Mouse (Mus musculus): ENCODE measurements around the gene Zswim5. TPM values are rescaled to one million over a fixed set of nuclear protein-coding genes. Genes with fewer than 3 reads are reported as not detected.

Zswim5 gene
- polyA plus RNA-seq, 1 experiment from 2014 or later: 3.3 TPM

DNA sequence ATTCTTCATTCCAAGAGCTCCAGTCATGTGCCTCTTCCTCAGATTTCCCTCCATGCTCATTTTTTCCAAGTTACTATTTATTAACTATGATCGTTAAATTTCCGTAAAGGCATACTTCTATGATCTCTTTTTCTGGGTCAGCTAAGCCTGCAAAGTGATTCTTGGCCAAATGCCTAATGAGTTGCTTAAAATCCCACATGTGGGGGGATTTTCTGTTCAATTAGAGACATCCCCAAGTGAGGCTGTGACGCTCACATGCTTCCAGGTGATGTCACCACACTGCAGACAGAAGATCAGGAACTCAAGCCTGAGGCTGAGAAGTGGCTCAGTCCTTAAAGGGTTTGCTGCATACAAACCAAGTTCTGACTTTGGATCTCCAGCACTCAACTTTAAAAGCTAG, 27.3 kb upstream of the Zswim5 start:
- Histone ChIP-seq H3K9me3 (replicated peaks; ENCODE audit: control insufficient read depth, low read length) (no peaks in the 10 kb centered on the region), H3K27me3 (ENCODE audit: control insufficient read depth, insufficient read depth, low read length) (no peaks in the 10 kb centered on the region), H3K4me2 (ENCODE audit: low read depth, low read length) (no peak overlapping the region), H3K27ac (replicated peaks; ENCODE audit: low read depth, low read length) (no peak overlapping the region), H3K4me3 (ENCODE audit: low read depth, low read length) (no peak overlapping the region), H3K4me1 (ENCODE audit: control insufficient read depth, insufficient read depth, low read length) (no peaks in the 10 kb centered on the region), H3K36me3 (replicated peaks; ENCODE audit: control insufficient read depth, insufficient read depth, low read depth, low read length) (no peaks in the 10 kb centered on the region), H3K9ac (replicated peaks; ENCODE audit: low read length) (no peak overlapping the region)
- DNase-seq (ENCODE audit: low spot score): no peak
- ATAC-seq (replicated peaks; ENCODE audit: insufficient number of reproducible peaks, low FRiP score, low TSS enrichment, low read depth): no peak
- WGBS: 85% methylated on average over 3 of the region's 3 CpGs

DNA sequence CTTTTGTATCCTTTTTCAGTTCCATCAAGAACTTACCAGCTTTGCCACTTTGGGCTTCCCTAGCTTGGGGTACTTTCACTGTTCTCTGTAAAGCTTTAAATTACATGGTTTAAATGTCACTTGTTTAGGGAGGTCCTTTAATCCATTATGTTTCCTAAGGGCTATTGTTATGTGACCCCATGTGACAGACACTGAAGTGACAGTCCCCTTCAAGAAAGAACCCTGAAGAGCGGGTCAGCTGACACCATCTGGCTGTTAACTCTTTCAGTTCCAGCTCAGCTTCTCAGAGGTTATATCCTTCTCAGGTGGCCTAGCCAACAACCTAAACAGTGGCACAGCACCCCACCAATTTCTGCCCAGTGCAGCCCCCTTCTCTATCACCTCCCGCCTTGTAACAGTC, 22.9 kb upstream of the Zswim5 start:
- H3K4me2 ChIP-seq (ENCODE audit: low read depth, low read length): no peak overlapping the region
- H3K9ac ChIP-seq (replicated peaks; ENCODE audit: low read length): no peak overlapping the region
- no peak overlapping the region for H3K27ac ChIP-seq (replicated peaks; ENCODE audit: low read depth, low read length)
- no peaks in the 10 kb centered on the region for H3K27me3 ChIP-seq (ENCODE audit: control insufficient read depth, insufficient read depth, low read length)
- H3K36me3 ChIP-seq (replicated peaks; ENCODE audit: control insufficient read depth, insufficient read depth, low read depth, low read length): no peaks in the 10 kb centered on the region
- WGBS: 14% methylated on average over 2 of the region's 2 CpGs
- ATAC-seq (replicated peaks; ENCODE audit: insufficient number of reproducible peaks, low FRiP score, low TSS enrichment, low read depth) (0 out of 2 replicates have a peak, but pooled peaks have one; percentile 44), DNase-seq (ENCODE audit: low spot score) (peak; percentile 31)
- no peaks in the 10 kb centered on the region for H3K9me3 ChIP-seq (replicated peaks; ENCODE audit: control insufficient read depth, low read length)
- no peaks in the 10 kb centered on the region for H3K4me1 ChIP-seq (ENCODE audit: control insufficient read depth, insufficient read depth, low read length)
- no peak overlapping the region for H3K4me3 ChIP-seq (ENCODE audit: low read depth, low read length)

DNA sequence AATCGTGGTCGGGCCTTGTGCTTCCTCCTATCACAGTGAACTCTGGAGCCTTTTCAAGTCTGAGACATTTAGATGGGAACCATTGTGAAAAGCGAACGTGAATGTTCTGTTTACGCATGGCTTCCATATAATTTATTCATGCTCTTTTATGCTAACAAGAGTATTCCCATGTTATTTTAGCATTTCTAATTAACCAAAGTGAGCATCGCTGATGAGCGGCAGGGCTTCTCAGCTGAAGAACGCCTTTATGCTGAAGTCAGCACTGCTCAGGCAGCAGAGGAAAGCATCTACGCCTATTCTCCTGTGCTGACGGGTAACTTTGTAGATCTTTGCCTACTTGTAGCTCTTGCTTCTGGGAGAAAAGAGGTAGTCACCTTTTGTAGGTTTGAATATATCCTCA, 20.0 kb upstream of the Zswim5 start:
- DNase-seq (ENCODE audit: low spot score) (no peak), ATAC-seq (replicated peaks; ENCODE audit: insufficient number of reproducible peaks, low FRiP score, low TSS enrichment, low read depth) (no peak)
- no peaks in the 10 kb centered on the region for H3K9me3 ChIP-seq (replicated peaks; ENCODE audit: control insufficient read depth, low read length)
- H3K36me3 ChIP-seq (replicated peaks; ENCODE audit: control insufficient read depth, insufficient read depth, low read depth, low read length): no peaks in the 10 kb centered on the region
- H3K4me3 ChIP-seq (ENCODE audit: low read depth, low read length): no peak overlapping the region
- H3K4me1 ChIP-seq (ENCODE audit: control insufficient read depth, insufficient read depth, low read length): no peaks in the 10 kb centered on the region
- 90% methylated on average over 10 of the region's 10 CpGs for WGBS
- H3K27ac ChIP-seq (replicated peaks; ENCODE audit: low read depth, low read length): no peak overlapping the region
- H3K4me2 ChIP-seq (ENCODE audit: low read depth, low read length): no peak overlapping the region
- no peak overlapping the region for H3K9ac ChIP-seq (replicated peaks; ENCODE audit: low read length)
- H3K27me3 ChIP-seq (ENCODE audit: control insufficient read depth, insufficient read depth, low read length): no peaks in the 10 kb centered on the region

DNA sequence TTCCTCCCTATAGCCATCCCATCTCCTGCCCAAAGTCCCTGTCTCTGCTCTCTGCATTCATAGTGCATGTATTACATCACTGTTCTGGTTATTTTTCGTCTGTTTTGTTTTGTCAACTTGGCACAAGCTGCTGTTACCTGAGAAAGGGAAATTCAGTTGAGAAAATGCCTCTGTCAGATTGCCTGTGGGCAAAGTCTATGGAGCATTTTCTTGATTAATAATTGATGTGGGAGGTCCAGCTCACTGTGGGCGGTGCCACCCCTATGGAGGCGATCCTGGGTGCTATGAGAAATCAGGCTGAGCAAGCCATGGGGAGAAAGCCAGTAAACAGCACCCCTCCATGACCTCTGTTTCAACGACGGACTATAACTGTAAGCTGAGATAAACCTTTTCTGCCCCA, 17.5 kb upstream of the Zswim5 start:
- Histone ChIP-seq H3K9me3 (replicated peaks; ENCODE audit: control insufficient read depth, low read length) (no peaks in the 10 kb centered on the region), H3K4me1 (ENCODE audit: control insufficient read depth, insufficient read depth, low read length) (no peaks in the 10 kb centered on the region), H3K4me2 (ENCODE audit: low read depth, low read length) (no peak overlapping the region), H3K36me3 (replicated peaks; ENCODE audit: control insufficient read depth, insufficient read depth, low read depth, low read length) (no peaks in the 10 kb centered on the region), H3K9ac (replicated peaks; ENCODE audit: low read length) (no peak overlapping the region), H3K4me3 (ENCODE audit: low read depth, low read length) (no peak overlapping the region), H3K27ac (replicated peaks; ENCODE audit: low read depth, low read length) (no peak overlapping the region), H3K27me3 (ENCODE audit: control insufficient read depth, insufficient read depth, low read length) (no peaks in the 10 kb centered on the region)
- WGBS: 75% methylated on average over 5 of the region's 5 CpGs
- no peak for ATAC-seq (replicated peaks; ENCODE audit: insufficient number of reproducible peaks, low FRiP score, low TSS enrichment, low read depth)
- no peak for DNase-seq (ENCODE audit: low spot score)

DNA sequence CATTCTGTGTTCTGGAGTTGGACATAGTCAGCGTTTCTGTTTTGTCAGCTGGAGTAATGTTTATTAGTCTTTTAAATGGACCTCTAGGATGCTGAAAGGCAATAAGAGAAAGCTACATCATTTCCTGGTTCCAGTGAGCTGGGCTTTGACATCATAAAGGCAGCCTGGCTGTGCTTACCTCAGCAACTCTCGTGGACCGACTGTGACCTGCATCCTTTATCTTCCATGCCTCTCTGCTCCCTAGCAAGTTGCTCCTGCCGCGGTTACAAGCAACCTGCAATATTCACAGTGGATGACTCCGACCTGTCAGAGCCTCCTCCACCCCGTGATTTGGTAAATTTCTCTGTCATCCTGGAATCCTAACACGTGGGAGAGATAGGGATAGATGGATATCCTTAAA, 15.2 kb upstream of the Zswim5 start:
- DNase-seq (ENCODE audit: low spot score) (no peak), ATAC-seq (replicated peaks; ENCODE audit: insufficient number of reproducible peaks, low FRiP score, low TSS enrichment, low read depth) (no peak)
- WGBS: 73% methylated on average over 8 of the region's 8 CpGs
- H3K36me3 ChIP-seq (replicated peaks; ENCODE audit: control insufficient read depth, insufficient read depth, low read depth, low read length): no peaks in the 10 kb centered on the region
- no peak overlapping the region for H3K4me2 ChIP-seq (ENCODE audit: low read depth, low read length)
- no peaks in the 10 kb centered on the region for H3K9me3 ChIP-seq (replicated peaks; ENCODE audit: control insufficient read depth, low read length)
- no peaks in the 10 kb centered on the region for H3K27me3 ChIP-seq (ENCODE audit: control insufficient read depth, insufficient read depth, low read length)
- no peaks in the 10 kb centered on the region for H3K4me1 ChIP-seq (ENCODE audit: control insufficient read depth, insufficient read depth, low read length)
- no peak overlapping the region for H3K9ac ChIP-seq (replicated peaks; ENCODE audit: low read length)
- H3K27ac ChIP-seq (replicated peaks; ENCODE audit: low read depth, low read length): no peak overlapping the region
- no peak overlapping the region for H3K4me3 ChIP-seq (ENCODE audit: low read depth, low read length)

DNA sequence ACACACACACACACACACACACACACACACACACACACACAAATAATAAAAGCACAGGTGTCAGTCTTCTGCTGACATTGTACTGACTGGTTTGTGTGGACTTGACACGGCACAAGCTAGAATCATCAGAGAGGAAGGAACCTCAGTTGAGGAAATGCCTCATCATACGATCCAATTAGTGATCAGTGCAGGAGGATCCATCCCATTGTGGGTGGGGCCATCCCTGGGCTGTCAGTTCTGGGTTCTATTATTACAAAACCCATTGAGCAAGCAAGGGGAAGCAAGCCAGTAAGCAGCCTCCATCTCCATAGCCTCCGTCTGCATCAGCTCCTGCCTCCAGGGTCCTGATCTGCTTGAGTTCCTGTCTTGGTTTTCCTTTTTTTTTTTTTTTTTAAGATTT, 7.3 kb upstream of the Zswim5 start:
- no peak overlapping the region for H3K4me2 ChIP-seq (ENCODE audit: low read depth, low read length)
- H3K9ac ChIP-seq (replicated peaks; ENCODE audit: low read length): no peak overlapping the region
- DNase-seq (ENCODE audit: low spot score) (no peak), ATAC-seq (replicated peaks; ENCODE audit: insufficient number of reproducible peaks, low FRiP score, low TSS enrichment, low read depth) (no peak)
- H3K27me3 ChIP-seq (ENCODE audit: control insufficient read depth, insufficient read depth, low read length): no peaks in the 10 kb centered on the region
- H3K9me3 ChIP-seq (replicated peaks; ENCODE audit: control insufficient read depth, low read length): no peaks in the 10 kb centered on the region
- H3K36me3 ChIP-seq (replicated peaks; ENCODE audit: control insufficient read depth, insufficient read depth, low read depth, low read length): no peaks in the 10 kb centered on the region
- WGBS: 66% methylated on average over 3 of the region's 3 CpGs
- H3K27ac ChIP-seq (replicated peaks; ENCODE audit: low read depth, low read length): no peak overlapping the region
- H3K4me3 ChIP-seq (ENCODE audit: low read depth, low read length): no peak overlapping the region
- H3K4me1 ChIP-seq (ENCODE audit: control insufficient read depth, insufficient read depth, low read length): no peaks in the 10 kb centered on the region

DNA sequence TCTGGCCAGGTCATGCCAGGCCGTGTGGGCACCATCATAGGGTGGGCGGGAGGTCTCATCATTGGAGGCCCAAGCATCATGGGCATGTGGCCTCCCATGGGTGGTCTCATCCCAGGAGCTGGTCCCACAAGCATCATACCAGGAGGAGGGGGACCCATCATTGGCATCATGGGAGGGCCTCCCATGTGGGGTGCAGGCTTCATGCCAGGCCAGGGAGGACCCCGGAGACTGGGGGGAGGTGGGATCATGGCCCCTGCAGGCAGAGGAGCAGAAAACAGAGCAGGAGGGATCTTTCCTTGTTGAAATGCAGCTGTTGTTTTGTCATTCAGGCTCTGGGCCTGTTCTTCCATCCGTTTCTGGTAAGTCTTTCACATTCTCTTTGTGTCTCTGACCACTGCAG, 2.6 kb upstream of the Zswim5 start:
- DNase-seq (ENCODE audit: low spot score) (no peak), ATAC-seq (replicated peaks; ENCODE audit: insufficient number of reproducible peaks, low FRiP score, low TSS enrichment, low read depth) (no peak)
- Histone ChIP-seq H3K9me3 (replicated peaks; ENCODE audit: control insufficient read depth, low read length) (no peaks in the 10 kb centered on the region), H3K27me3 (ENCODE audit: control insufficient read depth, insufficient read depth, low read length) (peaks cover 4% of the 10 kb centered on the region), H3K4me2 (ENCODE audit: low read depth, low read length) (no peak overlapping the region), H3K4me3 (ENCODE audit: low read depth, low read length) (no peak overlapping the region), H3K9ac (replicated peaks; ENCODE audit: low read length) (no peak overlapping the region), H3K27ac (replicated peaks; ENCODE audit: low read depth, low read length) (no peak overlapping the region), H3K36me3 (replicated peaks; ENCODE audit: control insufficient read depth, insufficient read depth, low read depth, low read length) (no peaks in the 10 kb centered on the region), H3K4me1 (ENCODE audit: control insufficient read depth, insufficient read depth, low read length) (no peaks in the 10 kb centered on the region)
- 89% methylated on average over 4 of the region's 4 CpGs for WGBS

DNA sequence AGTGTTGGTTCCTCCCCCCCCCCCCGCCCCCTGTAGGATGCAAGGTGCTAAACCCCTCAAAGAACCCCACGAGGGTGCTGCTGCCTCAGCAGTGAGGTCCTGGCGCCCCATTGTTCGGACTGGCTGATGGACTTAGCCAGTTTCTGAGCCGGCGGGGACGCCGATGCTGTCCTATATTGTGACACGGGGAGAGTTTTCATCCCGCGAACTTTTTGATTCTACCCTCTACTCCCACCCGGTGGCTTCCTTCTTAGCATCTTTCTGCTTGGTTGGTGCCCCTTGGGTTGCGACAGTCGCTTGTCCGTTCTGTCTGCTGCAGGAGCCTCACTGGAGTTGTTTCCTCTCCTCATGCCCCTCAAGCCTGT, 564 bp upstream of the Zswim5 start:
- 0% methylated on average over 14 of the region's 15 CpGs for WGBS
- Histone ChIP-seq H3K4me3 (ENCODE audit: low read depth, low read length) (peak overlapping the region; percentile 87), H3K9me3 (replicated peaks; ENCODE audit: control insufficient read depth, low read length) (no peaks in the 10 kb centered on the region), H3K4me2 (ENCODE audit: low read depth, low read length) (peak overlapping the region; percentile 94), H3K9ac (replicated peaks; ENCODE audit: low read length) (peak overlapping the region; percentile 81), H3K4me1 (ENCODE audit: control insufficient read depth, insufficient read depth, low read length) (no peaks in the 10 kb centered on the region), H3K27me3 (ENCODE audit: control insufficient read depth, insufficient read depth, low read length) (peaks cover 4% of the 10 kb centered on the region), H3K36me3 (replicated peaks; ENCODE audit: control insufficient read depth, insufficient read depth, low read depth, low read length) (no peaks in the 10 kb centered on the region), H3K27ac (replicated peaks; ENCODE audit: low read depth, low read length) (peak overlapping the region; percentile 81)
- ATAC-seq (replicated peaks; ENCODE audit: insufficient number of reproducible peaks, low FRiP score, low TSS enrichment, low read depth) (peak; percentile 70; the same call in 1 of the 2 replicates), DNase-seq (ENCODE audit: low spot score) (peak; percentile 56)

All from embryonic facial prominence, embryonic 11.5 days (tissue).